Mouse (Mus musculus) adrenal gland, adult 10 weeks (tissue): Measurements from ENCODE around the gene Col4a5. TPM values are rescaled to one million over a fixed set of nuclear protein-coding genes. Genes with fewer than 3 reads are reported as not detected.

Experiments used
- polyA plus RNA-seq: library from polyadenylated mRNA; stranded (reverse); fragments of 350-450 nt; fragmentation: Illumina TruSeq; extraction: RNeasy Lipid Tissue Mini Kit (QIAGEN cat#74804); gene quantifications from one replicate; pipeline ENCODE4 v1.2.3, GENCODE M21; 2014; ENCODE audit warnings: low read depth, low replicate concordance

The Col4a5 gene
- polyA plus RNA-seq, result 17.2 TPM

GRCm38 (mm10) chrX:141475110-141475509 lies at the start of gene Col4a5:
Gene Col4a5 (plus strand): TSS chrX:141475385.

GRCm38 (mm10) chrX:141473470-141474302 lies 1.5 kb upstream of the Col4a5 start, which contains the start of gene Col4a6:
Gene Col4a6 (minus strand): TSS chrX:141474076.

GRCm38 (mm10) chrX:141724937-141725918 lies 250.0 kb downstream of the Col4a5 start, which contains the start of gene Irs4:
Gene Irs4 (minus strand): TSS chrX:141725263.

Other genes with a start within 250 kb of the Col4a5 start
- gene Col4a6, start 1.3 kb upstream of the Col4a5 start, polyA plus RNA-seq, result 0.64 TPM
- 0.06 TPM for gene Irs4, start 249.9 kb downstream of the Col4a5 start, polyA plus RNA-seq